Comparison of ENCODE assay signal across 8 mouse cellular contexts in genomic region chr8:105516018-105516645, GRCm38 (mm10). TPM values are rescaled to one million over a fixed set of nuclear protein-coding genes. Genes with fewer than 3 reads are reported as not detected.
DNase-seq lines count a peak whose midpoint lies in the region; ATAC-seq and TF ChIP-seq lines count a peak whose summit lies in the region.

No protein-coding gene starts in this region.

- POLR2A ChIA-PET in Patski (lab: Charles Lee): interaction anchor here (1.3 to 2.0 kb wide), 5 partner anchors 11 to 26 kb away, joined by 4 to 6 read pairs (median 5); partner anchors contain the start of gene Zdhhc1

- TF ChIP-seq CTCF in Patski (IDR thresholded peaks at IDR 0.05): no peak

- H3K4me2 ChIP-seq in hindbrain, embryonic 16.5 days (ENCODE audit: low read length): peak overlapping the region; percentile 46

- H3K9me3 ChIP-seq in hindbrain, embryonic 16.5 days (ENCODE audit: control insufficient read depth, low read length): no peaks in the 10 kb centered on the region

- no peak for DNase-seq in Patski (ENCODE audit: low read depth, low spot score)
- peak; percentile 92 to 94 for DNase-seq in cerebellum, postnatal 10 days
- peak; percentile 59 to 65 for DNase-seq in frontal cortex, postnatal 25 days (ENCODE audit: low spot score in 2 of 2)
- peak; percentile 62 for DNase-seq in left cerebral cortex, adult 11 months (ENCODE audit: low spot score)
- peak; percentile 82 for DNase-seq in lung, postnatal 25 days (ENCODE audit: low spot score)
- DNase-seq in retina, adult 2 months (ENCODE audit: low read depth, low spot score): peak; percentile 49
- DNase-seq in thymus, postnatal 25 days: peak; percentile 72

- H3K36me3 ChIP-seq in hindbrain, embryonic 16.5 days (ENCODE audit: control insufficient read depth, insufficient read depth, low read length): no peaks in the 10 kb centered on the region

- H3K27me3 ChIP-seq in Patski: no peaks in the 10 kb centered on the region
- no peaks in the 10 kb centered on the region for H3K27me3 ChIP-seq in hindbrain, embryonic 16.5 days (replicated peaks; ENCODE audit: control insufficient read depth, insufficient read depth, low read length)

- H3K4me3 ChIP-seq in hindbrain, embryonic 16.5 days (ENCODE audit: low read length): 0 out of 2 replicates have a peak overlapping the region, but pooled peaks have one; percentile 2

- H3K27ac ChIP-seq in hindbrain, embryonic 16.5 days (ENCODE audit: low read depth, low read length): no peak overlapping the region

- CTCF ChIA-PET in Patski (lab: Charles Lee): interaction anchor here (0.6 to 8.2 kb wide), 24 partner anchors 10 to 101 kb away, joined by 3 to 102 read pairs (median 6); no protein-coding TSS in a partner anchor

- 12% methylated on average over 12 of the region's 12 CpGs for WGBS in hindbrain, embryonic 16.5 days

- H3K9ac ChIP-seq in hindbrain, embryonic 16.5 days (ENCODE audit: low read depth, low read length): 0 out of 2 replicates have a peak overlapping the region, but pooled peaks have one; percentile 29

- peak; percentile 32 for ATAC-seq in Patski
- peak; percentile 70 for ATAC-seq in hindbrain, embryonic 16.5 days

- in situ Hi-C loops in Patski (cut with MboI; ENCODE audit: low pct_unique_long_range_greater_than_20kb): loop anchor here (5.0 kb wide), 1 partner anchor 36 kb away; no protein-coding TSS in a partner anchor

- H3K4me1 ChIP-seq in hindbrain, embryonic 16.5 days (ENCODE audit: control insufficient read depth, insufficient read depth, low read depth, low read length): peaks cover 13% of the 10 kb centered on the region

RNA-seq across cellular contexts. Expression of gene Hsd11b2, which starts 2.4 kb away (rescaled TPM):
- 8.2 TPM for polyA plus RNA-seq in Patski (2021)
- polyA plus RNA-seq in hindbrain, embryonic 16.5 days (2015; fragmentation: Nextera tagmentation; extraction: Ambion mirVana): 6.9 and 8.8 TPM in 2 replicates

RNA-seq across cellular contexts. Expression of gene Zdhhc1, which starts 19.4 kb away (rescaled TPM):
- 68.3 TPM for polyA plus RNA-seq in Patski (2021)
- polyA plus RNA-seq in hindbrain, embryonic 16.5 days (2015; fragmentation: Nextera tagmentation; extraction: Ambion mirVana): 39.0 and 40.2 TPM in 2 replicates

RNA-seq across cellular contexts. Expression of gene Tppp3, which starts 44.8 kb away (rescaled TPM):
- polyA plus RNA-seq in Patski (2021): 2.7 TPM
- 246 and 256 TPM in 2 replicates for polyA plus RNA-seq in hindbrain, embryonic 16.5 days (2015; fragmentation: Nextera tagmentation; extraction: Ambion mirVana)

RNA-seq across cellular contexts. Expression of gene Atp6v0d1, which starts 49.7 kb away (rescaled TPM):
- 159 TPM for polyA plus RNA-seq in Patski (2021)
- 250 and 273 TPM in 2 replicates for polyA plus RNA-seq in hindbrain, embryonic 16.5 days (2015; fragmentation: Nextera tagmentation; extraction: Ambion mirVana)

Comparison
In these comparisons a context has a peak if more than half of its experiments do, and no peak if none do; other contexts are left out.
1. RNA of gene Tppp3, which starts 44.8 kb away (polyA plus RNA-seq): 246 to 256 TPM in hindbrain, embryonic 16.5 days; 2.7 TPM in Patski (single experiment); every median in the first group is over 10 times any median in the second.